Mouse (Mus musculus): ENCODE data around the gene Ctrl. TPM values are rescaled to one million over a fixed set of nuclear protein-coding genes. Genes with fewer than 3 reads are reported as not detected.

The Ctrl gene
- 2.8 TPM for polyA plus RNA-seq (2017; shearing (Covaris generic))

GRCm38 (mm10) chr8:105933762-105934161, at the start of gene Ctrl:
TSS of gene Ctrl (minus strand) at chr8:105933862.

GRCm38 (mm10) chr8:105979325-105979724, 45.7 kb upstream of the Ctrl start, which contains the start of gene Dpep3:
TSS of gene Dpep3 (minus strand) at chr8:105979429.

GRCm38 (mm10) chr8:105965905-105966341, 32.3 kb upstream of the Ctrl start, which contains the start of gene Slc12a4:
TSS of gene Slc12a4 (minus strand) at chr8:105966097.

GRCm38 (mm10) chr8:105943321-105943739, 9.7 kb upstream of the Ctrl start, which contains the start of gene Lcat:
TSS of gene Lcat (minus strand) at chr8:105943382.

GRCm38 (mm10) chr8:105938306-105938669, 4.6 kb upstream of the Ctrl start, which contains the start of gene Psmb10:
TSS of gene Psmb10 (minus strand) at chr8:105938444.

GRCm38 (mm10) chr8:105900180-105900940, 33.3 kb downstream of the Ctrl start, which contains the start of gene Pskh1:
TSS of gene Pskh1 (plus strand) at chr8:105900441.

GRCm38 (mm10) chr8:105893339-105893738, 40.3 kb downstream of the Ctrl start, which contains the start of gene Nrn1l:
TSS of gene Nrn1l (plus strand) at chr8:105893567.

Other genes with a start within 250 kb of the Ctrl start
- 12.1 TPM for gene Carmil2, start 247.6 kb downstream of the Ctrl start, polyA plus RNA-seq (2017; shearing (Covaris generic))
- gene Acd, start 232.8 kb downstream of the Ctrl start, polyA plus RNA-seq (2017; shearing (Covaris generic)) = 95.6 TPM
- 10.6 TPM for gene Pard6a, start 232.7 kb downstream of the Ctrl start, polyA plus RNA-seq (2017; shearing (Covaris generic))
- gene 4933405L10Rik, start 226.2 kb downstream of the Ctrl start, polyA plus RNA-seq (2017; shearing (Covaris generic)) = not detected
- 3.4 TPM for gene Enkd1, start 225.7 kb downstream of the Ctrl start, polyA plus RNA-seq (2017; shearing (Covaris generic))
- 5.5 TPM for gene Gfod2, start 175.2 kb downstream of the Ctrl start, polyA plus RNA-seq (2017; shearing (Covaris generic))
- gene Ranbp10, start 106.5 kb downstream of the Ctrl start, polyA plus RNA-seq (2017; shearing (Covaris generic)) = 34.6 TPM
- gene Tsnaxip1, start 106.1 kb downstream of the Ctrl start, polyA plus RNA-seq (2017; shearing (Covaris generic)) = not detected
- 20.2 TPM for gene Cenpt, start 80.6 kb downstream of the Ctrl start, polyA plus RNA-seq (2017; shearing (Covaris generic))
- 7.6 TPM for gene Thap11, start 78.7 kb downstream of the Ctrl start, polyA plus RNA-seq (2017; shearing (Covaris generic))
- 17.9 TPM for gene Nutf2, start 73.3 kb downstream of the Ctrl start, polyA plus RNA-seq (2017; shearing (Covaris generic))
- 105 TPM for gene Edc4, start 53.0 kb downstream of the Ctrl start, polyA plus RNA-seq (2017; shearing (Covaris generic))
- 2.1 TPM for gene Nrn1l, start 40.3 kb downstream of the Ctrl start, polyA plus RNA-seq (2017; shearing (Covaris generic))
- 28.0 TPM for gene Pskh1, start 33.4 kb downstream of the Ctrl start, polyA plus RNA-seq (2017; shearing (Covaris generic))
- gene Psmb10, start 4.6 kb upstream of the Ctrl start, polyA plus RNA-seq (2017; shearing (Covaris generic)) = 552 TPM
- gene Lcat, start 9.5 kb upstream of the Ctrl start, polyA plus RNA-seq (2017; shearing (Covaris generic)) = 0.55 TPM
- gene Slc12a4, start 32.2 kb upstream of the Ctrl start, polyA plus RNA-seq (2017; shearing (Covaris generic)) = 7.0 TPM
- not detected for gene Dpep3, start 45.6 kb upstream of the Ctrl start, polyA plus RNA-seq (2017; shearing (Covaris generic))
- 26.0 TPM for gene Dus2, start 57.5 kb upstream of the Ctrl start, polyA plus RNA-seq (2017; shearing (Covaris generic))
- not detected for gene Dpep2nb, start 72.1 kb upstream of the Ctrl start, polyA plus RNA-seq (2017; shearing (Covaris generic))
- 6.7 TPM for gene Ddx28, start 78.0 kb upstream of the Ctrl start, polyA plus RNA-seq (2017; shearing (Covaris generic))
- 36.8 TPM for gene Nfatc3, start 125.0 kb upstream of the Ctrl start, polyA plus RNA-seq (2017; shearing (Covaris generic))
- 5.3 TPM for gene Esrp2, start 203.1 kb upstream of the Ctrl start, polyA plus RNA-seq (2017; shearing (Covaris generic))
- gene Pla2g15, start 216.5 kb upstream of the Ctrl start, polyA plus RNA-seq (2017; shearing (Covaris generic)) = 12.9 TPM
- 50.2 TPM for gene Slc7a6, start 235.0 kb upstream of the Ctrl start, polyA plus RNA-seq (2017; shearing (Covaris generic))

Data from CD4-positive, CD25-positive, alpha-beta regulatory T cell, adult 9 weeks (primary cell).